Mouse (Mus musculus) hematopoietic multipotent progenitor cell, adult 10-12 weeks (in vitro differentiated cells): ENCODE results near the gene Olfr126. TPM values are rescaled to one million over a fixed set of nuclear protein-coding genes. Genes with fewer than 3 reads are reported as not detected.

Source experiments
- polyA plus RNA-seq: library from polyadenylated mRNA; stranded (reverse); fragments of >175 nt; gene quantifications from 2 replicates; pipeline ENCODE4 v1.2.3, GENCODE M21; 2012; ENCODE audit warnings: low replicate concordance

Olfr126 gene
- polyA plus RNA-seq, result not detected in 2 replicates

GRCm38 (mm10) chr17:37847183-37847582 lies at the start of gene Olfr126:
TSS of gene Olfr126 (plus strand) at chr17:37847483.

GRCm38 (mm10) chr17:37799588-37799987 lies 47.7 kb upstream of the Olfr126 start, which contains the start of gene Olfr124:
TSS of gene Olfr124 (plus strand) at chr17:37799888.

GRCm38 (mm10) chr17:37832649-37833048 lies 14.6 kb upstream of the Olfr126 start, which contains the start of gene Olfr125:
TSS of gene Olfr125 (plus strand) at chr17:37832949.

GRCm38 (mm10) chr17:37900137-37900536 lies 52.9 kb downstream of the Olfr126 start, which contains the start of gene Olfr127:
TSS of gene Olfr127 (plus strand) at chr17:37900437.

Other genes starting within 250 kb of the Olfr126 start
- not detected in 2 replicates for gene Olfr115, start 220.4 kb upstream of the Olfr126 start, polyA plus RNA-seq
- not detected in 2 replicates for gene Olfr116, start 220.3 kb upstream of the Olfr126 start, polyA plus RNA-seq
- gene Olfr117, start 183.7 kb upstream of the Olfr126 start, polyA plus RNA-seq, result not detected in 2 replicates
- gene Olfr118, start 180.5 kb upstream of the Olfr126 start, polyA plus RNA-seq, result not detected in 2 replicates
- not detected in 2 replicates for gene Olfr119, start 150.9 kb upstream of the Olfr126 start, polyA plus RNA-seq
- not detected in 2 replicates for gene Olfr120, start 125.7 kb upstream of the Olfr126 start, polyA plus RNA-seq
- gene Olfr121, start 98.6 kb upstream of the Olfr126 start, polyA plus RNA-seq, result not detected in 2 replicates
- not detected in 2 replicates for gene Olfr122, start 78.9 kb upstream of the Olfr126 start, polyA plus RNA-seq
- not detected in 2 replicates for gene Olfr123, start 54.0 kb upstream of the Olfr126 start, polyA plus RNA-seq
- not detected in 2 replicates for gene Olfr124, start 47.6 kb upstream of the Olfr126 start, polyA plus RNA-seq
- not detected in 2 replicates for gene Olfr125, start 14.5 kb upstream of the Olfr126 start, polyA plus RNA-seq
- gene Olfr127, start 53.0 kb downstream of the Olfr126 start, polyA plus RNA-seq, result not detected in 2 replicates
- not detected in 2 replicates for gene Olfr128, start 73.1 kb downstream of the Olfr126 start, polyA plus RNA-seq
- not detected in 2 replicates for gene Olfr761, start 105.6 kb downstream of the Olfr126 start, polyA plus RNA-seq
- not detected in 2 replicates for gene Olfr129, start 212.6 kb downstream of the Olfr126 start, polyA plus RNA-seq
- gene Olfr130, start 216.4 kb downstream of the Olfr126 start, polyA plus RNA-seq, result not detected in 2 replicates
- not detected in 2 replicates for gene Olfr131, start 241.2 kb downstream of the Olfr126 start, polyA plus RNA-seq